Mouse (Mus musculus): ENCODE data around the gene Fance.

GRCm38 (mm10) chr17:28350466-28351352 lies 37.4 kb downstream of the Fance start, which contains the start of gene Tead3:
- 0 out of 2 replicates have a peak, but pooled peaks have one; percentile 17 for TF ChIP-seq CTCF (IDR thresholded peaks at IDR 0.05; ENCODE audit: low read depth)
- no peak for TF ChIP-seq EP300 (IDR thresholded peaks at IDR 0.05; ENCODE audit: low read depth)
